Mouse (Mus musculus) kidney, adult 2 months (tissue): ENCODE data around the gene Mbnl2. TPM values are rescaled to one million over a fixed set of nuclear protein-coding genes. Genes with fewer than 3 reads are reported as not detected.

ENCODE experiments used
- DNase-seq: peaks from one replicate; pipeline ENCODE4 v3.0.0; 2021
- H3K27ac ChIP-seq: fragments of 200-500 bp; 2 replicates; pipeline ENCODE4 v1.5.1; 2012; ENCODE audit warnings: low read depth, low read length, control low read depth, inconsistent platforms; ENCODE audit not compliant: insufficient read depth
- H3K27me3 ChIP-seq: fragments of 200-500 bp; replicated peaks from 2 replicates; pipeline ENCODE4 v1.6.1; 2012; ENCODE audit warnings: mild to moderate bottlenecking, moderate library complexity, low read length, inconsistent platforms; ENCODE audit not compliant: control insufficient read depth, insufficient read depth
- H3K36me3 ChIP-seq: fragments of 200-500 bp; 2 replicates; pipeline ENCODE4 v1.6.1; 2012; ENCODE audit warnings: mild to moderate bottlenecking, moderate library complexity, low read length, inconsistent platforms; ENCODE audit not compliant: control insufficient read depth, insufficient read depth
- H3K4me1 ChIP-seq: fragments of 200-500 bp; 2 replicates; pipeline ENCODE4 v1.6.1; 2011; ENCODE audit warnings: low read length; ENCODE audit not compliant: control insufficient read depth, insufficient read depth
- H3K4me3 ChIP-seq: fragments of 200-500 bp; 2 replicates; pipeline ENCODE4 v1.5.1; 2011; ENCODE audit warnings: mild to moderate bottlenecking, low read depth, low read length, control low read depth; ENCODE audit not compliant: insufficient read depth
- CTCF ChIP-seq: fragments of 200-500 bp; conservative IDR thresholded peaks from 2 replicates; pipeline ENCODE4 v1.5.1; 2011; ENCODE audit warnings: low read depth, mild to moderate bottlenecking, control low read depth, low read length, moderate library complexity, mixed read lengths; ENCODE audit not compliant: insufficient read depth, insufficient read length
- POLR2A ChIP-seq: fragments of 200-500 bp; IDR thresholded peaks from one replicate; pipeline ENCODE4 v1.6.1; 2011; ENCODE audit warnings: low read depth, low read length, control low read depth
- WGBS: fragments of 180-500 bp; shearing (Covaris S2); methylation state at CpG from one replicate; pipeline ENCODE4 v1.1.7; 2018; 5-methylcytosine and 5-hydroxymethylcytosine counted together
- polyA plus RNA-seq: library from polyadenylated mRNA; depleted of rRNA; stranded (reverse); fragments of >200 nt; gene quantifications from 2 replicates; pipeline ENCODE4 v1.2.3, GENCODE M21; 2012

The Mbnl2 gene
- polyA plus RNA-seq, 1 experiment = 50.0 TPM

DNA sequence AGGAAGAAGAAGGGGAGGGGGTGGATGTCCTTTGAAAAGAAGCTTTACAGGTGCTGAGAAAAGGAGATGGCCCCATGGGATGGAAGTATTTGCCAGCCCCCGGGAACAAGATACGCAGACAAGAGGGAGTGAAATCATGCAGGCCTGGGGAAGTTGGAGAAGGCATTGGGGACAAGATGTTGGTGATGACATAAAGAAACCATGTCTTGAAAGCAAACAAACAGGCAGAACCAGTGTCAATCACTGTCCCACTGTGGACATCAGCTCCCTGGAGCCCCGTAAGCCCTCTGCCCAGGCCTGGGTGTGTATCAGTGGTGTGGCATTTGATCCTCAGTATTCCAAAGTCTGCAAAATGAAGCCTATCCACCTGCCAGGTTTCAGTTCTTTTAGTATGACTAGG, 63.2 kb downstream of the Mbnl2 start:
- Histone ChIP-seq H3K36me3 (no peaks in the 10 kb centered on the region), H3K27me3 (no peaks in the 10 kb centered on the region), H3K4me1 (peaks cover 26% of the 10 kb centered on the region), H3K27ac (no peak overlapping the region), H3K4me3 (no peak overlapping the region)
- WGBS = 71% methylated on average over 3 of the region's 3 CpGs
- no peak for DNase-seq
- no peak for TF ChIP-seq POLR2A
- TF ChIP-seq CTCF = no peak

DNA sequence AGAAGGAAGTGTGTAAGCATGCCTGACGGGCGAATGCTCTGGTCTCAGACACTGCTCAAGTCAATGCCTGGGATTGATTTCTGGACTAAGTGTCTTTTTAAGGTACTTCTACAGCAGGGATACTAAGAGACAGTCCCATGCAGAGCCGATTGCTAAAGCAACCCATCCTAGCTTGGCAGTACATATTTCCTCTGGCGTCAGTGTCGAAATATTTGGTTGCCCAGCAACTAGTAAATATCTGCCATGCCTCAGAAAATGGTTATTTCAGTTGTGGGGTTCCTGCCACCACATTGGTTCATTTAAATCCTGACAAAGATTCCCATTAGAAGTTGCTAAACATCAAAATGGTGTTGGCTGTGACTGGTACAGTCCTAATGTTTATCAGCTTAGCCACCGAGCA, 66.4 kb downstream of the Mbnl2 start:
- no peaks in the 10 kb centered on the region for H3K27me3 ChIP-seq
- H3K36me3 ChIP-seq = no peaks in the 10 kb centered on the region; the same call in 1 of the 2 replicates
- TF ChIP-seq POLR2A = no peak
- TF ChIP-seq CTCF = no peak
- H3K27ac ChIP-seq = no peak overlapping the region
- DNase-seq = no peak
- WGBS = 71% methylated on average over 6 of the region's 6 CpGs
- H3K4me1 ChIP-seq = peaks cover 16% of the 10 kb centered on the region
- no peak overlapping the region for H3K4me3 ChIP-seq

DNA sequence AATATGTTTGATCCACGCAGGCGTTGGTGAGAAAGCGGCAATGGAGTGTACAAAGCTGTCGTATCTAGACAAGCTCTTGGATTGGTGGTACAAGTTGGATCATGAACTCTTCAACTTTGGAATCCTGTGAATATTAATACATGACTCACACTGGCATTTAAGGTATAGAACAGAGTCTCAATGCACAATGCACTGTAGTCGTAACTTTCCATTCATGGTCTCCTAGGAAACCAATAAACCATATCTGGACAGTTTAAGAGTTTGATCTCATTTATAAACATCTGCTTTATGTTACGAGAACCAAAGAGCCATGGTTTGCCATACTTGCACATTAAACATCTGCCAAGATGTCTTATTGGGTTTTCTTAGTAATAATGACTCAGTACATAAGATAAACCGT, 66.9 kb downstream of the Mbnl2 start:
- H3K4me3 ChIP-seq = no peak overlapping the region
- no peak for TF ChIP-seq CTCF
- no peak for TF ChIP-seq POLR2A
- peaks cover 12% of the 10 kb centered on the region for H3K4me1 ChIP-seq
- no peak overlapping the region for H3K27ac ChIP-seq
- no peak for DNase-seq
- 94% methylated on average over 7 of the region's 7 CpGs for WGBS
- no peaks in the 10 kb centered on the region; the same call in 1 of the 2 replicates for H3K36me3 ChIP-seq
- no peaks in the 10 kb centered on the region for H3K27me3 ChIP-seq

DNA sequence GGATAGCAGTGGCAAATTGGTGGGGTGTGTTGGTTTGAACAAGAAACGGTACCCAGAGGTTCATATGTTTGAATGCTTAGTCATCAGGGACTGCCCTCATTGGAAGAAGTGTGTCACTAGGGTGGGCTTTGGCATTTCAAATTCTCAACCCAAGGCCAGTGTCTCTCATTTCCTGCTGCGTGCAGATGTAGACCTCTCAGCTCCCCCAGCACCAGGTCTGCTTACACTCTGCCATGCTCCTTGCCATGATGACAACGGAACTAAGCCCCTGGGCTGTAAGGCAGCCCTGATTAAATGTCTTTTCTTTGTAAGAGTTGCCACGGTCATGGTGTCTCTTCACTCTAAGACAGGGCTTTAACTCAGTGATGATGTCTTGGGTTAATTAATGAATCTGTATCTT, 69.2 kb downstream of the Mbnl2 start:
- no peaks in the 10 kb centered on the region; the same call in 1 of the 2 replicates for H3K36me3 ChIP-seq
- TF ChIP-seq POLR2A = no peak
- TF ChIP-seq CTCF = no peak
- DNase-seq = no peak
- no peak overlapping the region for H3K4me3 ChIP-seq
- H3K4me1 ChIP-seq = peaks cover 8% of the 10 kb centered on the region
- no peaks in the 10 kb centered on the region for H3K27me3 ChIP-seq
- no peak overlapping the region for H3K27ac ChIP-seq
- 91% methylated on average over 4 of the region's 4 CpGs for WGBS

DNA sequence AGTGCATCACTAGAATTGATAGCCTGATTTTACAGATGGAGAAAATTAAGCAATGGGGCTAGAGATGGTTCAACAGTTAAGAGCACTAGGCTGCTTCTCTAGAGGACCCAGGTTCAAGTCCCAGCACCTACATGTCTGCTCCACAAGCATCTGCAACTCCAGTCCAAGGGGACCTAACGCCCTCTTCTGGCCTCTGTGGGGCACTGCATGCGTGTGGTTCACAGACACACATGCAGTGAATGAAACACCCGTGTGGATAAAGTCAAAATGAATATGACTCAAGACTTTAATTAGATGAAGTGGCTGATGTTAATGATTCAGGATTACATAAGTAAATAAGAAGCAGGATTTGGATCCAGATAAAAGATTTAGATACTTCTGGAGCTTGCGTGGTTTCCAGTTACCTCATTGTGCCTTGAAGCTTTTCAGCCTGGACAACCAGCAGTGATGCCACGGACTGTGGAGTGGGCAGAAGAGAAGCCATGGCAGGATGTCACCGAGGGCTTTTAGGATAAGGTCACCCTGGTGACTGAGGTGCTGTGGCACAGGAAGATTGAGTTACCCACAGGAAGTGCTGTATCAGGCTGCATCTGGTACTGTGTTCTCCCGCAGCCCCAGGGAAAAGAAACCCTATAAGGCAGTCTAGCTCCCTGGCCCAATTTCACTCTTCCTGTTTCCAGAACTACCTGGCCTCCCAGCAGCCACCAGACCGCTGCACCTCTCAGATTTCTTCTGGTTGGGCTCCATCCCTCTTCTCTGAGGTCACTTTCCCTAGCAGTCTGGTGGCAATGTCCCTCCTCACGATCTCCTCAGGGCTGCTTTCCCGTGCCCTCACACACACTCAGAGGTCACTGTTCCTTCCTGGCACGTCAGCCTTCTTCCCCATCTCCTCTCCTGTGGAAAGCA, 72.2 kb downstream of the Mbnl2 start:
- peak; percentile 39 for DNase-seq
- peak overlapping the region; percentile 42 for H3K27ac ChIP-seq
- H3K36me3 ChIP-seq = no peaks in the 10 kb centered on the region; the same call in 1 of the 2 replicates
- no peak overlapping the region for H3K4me3 ChIP-seq
- TF ChIP-seq POLR2A (no peak), CTCF (peak; percentile 35)
- H3K4me1 ChIP-seq = peaks cover 13% of the 10 kb centered on the region
- WGBS = 55% methylated on average over 11 of the region's 11 CpGs
- no peaks in the 10 kb centered on the region for H3K27me3 ChIP-seq

DNA sequence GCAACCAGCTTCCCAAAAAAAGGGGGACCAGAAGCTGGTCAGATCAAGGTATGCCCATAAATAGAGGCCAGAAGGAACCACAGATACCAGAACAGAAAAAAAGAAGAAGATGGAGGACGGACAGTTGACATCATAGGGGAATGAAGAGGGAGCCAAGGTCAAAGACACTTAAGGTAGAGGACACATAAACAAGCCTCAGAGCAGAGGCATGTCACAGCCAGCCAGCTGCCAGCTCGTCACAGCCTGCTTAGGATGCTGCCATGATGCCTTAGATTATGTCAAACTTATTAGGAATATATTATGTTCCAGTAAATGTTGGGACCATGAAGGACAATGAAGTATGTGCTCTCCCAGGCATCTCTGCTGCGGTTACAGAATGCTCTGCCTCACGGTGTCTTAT, 73.9 kb downstream of the Mbnl2 start:
- WGBS = 88% methylated on average over 4 of the region's 4 CpGs
- H3K27ac ChIP-seq = no peak overlapping the region

DNA sequence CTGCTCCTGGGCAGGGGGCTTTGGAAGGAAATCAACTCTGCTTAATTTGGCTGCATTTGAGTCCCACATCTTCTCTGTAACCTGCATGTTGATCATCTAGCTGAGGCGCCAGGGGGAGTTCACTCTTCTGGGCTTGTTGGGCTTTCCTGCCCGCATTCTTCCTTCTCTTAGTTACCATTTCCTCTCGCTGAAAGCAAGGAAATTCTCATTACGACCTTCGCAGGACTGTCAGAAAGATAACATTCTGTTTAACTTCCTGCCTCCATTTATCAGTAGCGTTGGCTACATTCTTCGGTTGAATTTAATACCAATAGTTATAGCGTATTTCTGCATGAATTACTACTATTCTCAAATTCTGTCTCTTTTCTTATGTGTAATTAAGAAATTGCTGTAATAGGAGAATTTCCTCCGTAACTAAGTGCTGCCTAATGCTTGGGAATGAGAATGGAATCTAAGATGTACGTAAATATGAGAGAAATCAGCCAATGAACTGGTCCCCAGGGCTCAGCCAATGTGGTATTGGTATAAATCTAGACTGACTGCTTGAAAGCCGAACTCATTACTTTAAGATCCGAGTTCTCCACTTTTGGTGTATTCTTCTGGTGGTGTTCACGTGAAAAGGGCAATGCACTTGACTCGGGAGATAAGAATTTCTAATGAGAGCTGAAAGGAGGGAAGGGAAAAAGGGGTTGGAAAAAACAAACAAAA, 76.8 kb downstream of the Mbnl2 start:
- H3K27me3 ChIP-seq = no peaks in the 10 kb centered on the region
- peak; percentile 44 for DNase-seq
- 60% methylated on average over 14 of the region's 14 CpGs for WGBS
- H3K4me3 ChIP-seq = no peak overlapping the region
- H3K36me3 ChIP-seq = no peaks in the 10 kb centered on the region
- TF ChIP-seq POLR2A (no peak), CTCF (no peak)
- peaks cover 33% of the 10 kb centered on the region for H3K4me1 ChIP-seq
- peak overlapping the region; percentile 32; the same call in 1 of the 2 replicates for H3K27ac ChIP-seq

More for the DNA sequence above, 73.9 kb downstream of the Mbnl2 start:
- DNase-seq = no peak
- Histone ChIP-seq H3K36me3 (no peaks in the 10 kb centered on the region; the same call in 1 of the 2 replicates), H3K4me1 (peaks cover 20% of the 10 kb centered on the region), H3K4me3 (no peak overlapping the region), H3K27me3 (no peaks in the 10 kb centered on the region)
- TF ChIP-seq POLR2A (no peak), CTCF (no peak)
